Mouse (Mus musculus): ENCODE results near the gene P3h3. TPM values are rescaled to one million over a fixed set of nuclear protein-coding genes. Genes with fewer than 3 reads are reported as not detected.
"Not testable (repeated sequence)": the region's sequence is repeated elsewhere in the genome, so short reads cannot be mapped to it uniquely, and the experiment has no call there.

Gene P3h3
- polyA plus RNA-seq, 1 experiment from 2014 or later: 13.4 TPM

- WGBS: 74% methylated on average over 7 of the region's 7 CpGs
- Histone ChIP-seq H3K4me1 (peaks cover 55% of the 10 kb centered on the region), H3K36me3 (peaks cover 36% of the 10 kb centered on the region)
Measured at GRCm38 (mm10) chr6:124836411-124836810, 21.1 kb downstream of the P3h3 start.

GRCm38 (mm10) chr6:124835531-124835930 lies 22.0 kb downstream of the P3h3 start:
- Histone ChIP-seq H3K4me3 (no peak overlapping the region), H3K27me3 (ENCODE audit: insufficient read depth, poor library complexity, severe bottlenecking) (peaks cover 12% of the 10 kb centered on the region), H3K9me3 (no peaks in the 10 kb centered on the region), H3K27ac (peak overlapping the region; percentile 36; the same call in 1 of the 2 replicates), H3K36me3 (peaks cover 36% of the 10 kb centered on the region), H3K4me1 (peaks cover 58% of the 10 kb centered on the region)
- DNase-seq (ENCODE audit: low spot score): no peak
- 48% methylated on average over 10 of the region's 10 CpGs for WGBS

More at GRCm38 (mm10) chr6:124836411-124836810, 21.1 kb downstream of the P3h3 start:
- no peak overlapping the region for H3K4me3 ChIP-seq
- peaks cover 12% of the 10 kb centered on the region for H3K27me3 ChIP-seq (ENCODE audit: insufficient read depth, poor library complexity, severe bottlenecking)
- no peak overlapping the region for H3K27ac ChIP-seq
- no peaks in the 10 kb centered on the region for H3K9me3 ChIP-seq
- DNase-seq (ENCODE audit: low spot score): no peak

GRCm38 (mm10) chr6:124834512-124835081 lies 23.0 kb downstream of the P3h3 start:
- DNase-seq (ENCODE audit: low spot score): no peak
- peak overlapping the region; percentile 24; the same call in 1 of the 2 replicates for H3K27ac ChIP-seq
- WGBS: 82% methylated on average over 6 of the region's 6 CpGs
- no peaks in the 10 kb centered on the region for H3K9me3 ChIP-seq
- H3K27me3 ChIP-seq (ENCODE audit: insufficient read depth, poor library complexity, severe bottlenecking): peaks cover 5% of the 10 kb centered on the region
- H3K4me1 ChIP-seq: peaks cover 51% of the 10 kb centered on the region
- peaks cover 36% of the 10 kb centered on the region for H3K36me3 ChIP-seq
- no peak overlapping the region for H3K4me3 ChIP-seq

GRCm38 (mm10) chr6:124831649-124832048 lies 25.9 kb downstream of the P3h3 start:
- WGBS: 93% methylated on average over 8 of the region's 8 CpGs
- H3K36me3 ChIP-seq: peaks cover 42% of the 10 kb centered on the region

GRCm38 (mm10) chr6:124831199-124831598 lies 26.4 kb downstream of the P3h3 start:
- Histone ChIP-seq H3K4me3 (peak overlapping the region; percentile 68; the same call in 1 of the 2 replicates), H3K36me3 (peaks cover 46% of the 10 kb centered on the region), H3K4me1 (peaks cover 36% of the 10 kb centered on the region)
- not testable (repeated sequence) for H3K27me3 ChIP-seq (ENCODE audit: insufficient read depth, poor library complexity, severe bottlenecking); H3K9me3 ChIP-seq; DNase-seq (ENCODE audit: low spot score); H3K27ac ChIP-seq
- 93% methylated on average over 4 of the region's 4 CpGs for WGBS

More at GRCm38 (mm10) chr6:124831649-124832048, 25.9 kb downstream of the P3h3 start:
- no peak for DNase-seq (ENCODE audit: low spot score)
- Histone ChIP-seq H3K4me1 (peaks cover 41% of the 10 kb centered on the region), H3K4me3 (no peak overlapping the region; the same call in 1 of the 2 replicates), H3K27ac (no peak overlapping the region), H3K27me3 (ENCODE audit: insufficient read depth, poor library complexity, severe bottlenecking) (no peaks in the 10 kb centered on the region), H3K9me3 (no peaks in the 10 kb centered on the region)

GRCm38 (mm10) chr6:124829799-124830700 lies 27.5 kb downstream of the P3h3 start:
- H3K27ac ChIP-seq: peak overlapping the region; percentile 91
- H3K4me3 ChIP-seq: peak overlapping the region; percentile 68
- no peaks in the 10 kb centered on the region for H3K9me3 ChIP-seq
- peaks cover 57% of the 10 kb centered on the region for H3K36me3 ChIP-seq
- DNase-seq (ENCODE audit: low spot score): peak; percentile 99
- no peaks in the 10 kb centered on the region for H3K27me3 ChIP-seq (ENCODE audit: insufficient read depth, poor library complexity, severe bottlenecking)
- under 1% methylated on average over 38 of the region's 38 CpGs for WGBS
- peaks cover 25% of the 10 kb centered on the region for H3K4me1 ChIP-seq

GRCm38 (mm10) chr6:124828868-124829798 lies 28.4 kb downstream of the P3h3 start, which contains the start of the genes Usp5 and Cdca3:
Gene Usp5, minus strand, starts transcription at chr6:124829484.
Gene Cdca3, plus strand, starts transcription at chr6:124829547.
- peak; percentile 100 for DNase-seq (ENCODE audit: low spot score)
- H3K4me3 ChIP-seq: peak within 1 kb of the TSS; percentile 68
- no peaks in the 10 kb centered on the region for H3K27me3 ChIP-seq (ENCODE audit: insufficient read depth, poor library complexity, severe bottlenecking)
- peaks cover 19% of the 10 kb centered on the region for H3K4me1 ChIP-seq
- H3K36me3 ChIP-seq: peaks cover 60% of the 10 kb centered on the region
- under 1% methylated on average over 55 of the region's 55 CpGs for WGBS
- no peaks in the 10 kb centered on the region for H3K9me3 ChIP-seq
- peak within 1 kb of the TSS; percentile 91 for H3K27ac ChIP-seq

- H3K27me3 ChIP-seq (ENCODE audit: insufficient read depth, poor library complexity, severe bottlenecking): no peaks in the 10 kb centered on the region
- H3K27ac ChIP-seq: peak overlapping the region; percentile 91
- no peaks in the 10 kb centered on the region for H3K9me3 ChIP-seq
- WGBS: 25% methylated on average over 10 of the region's 10 CpGs
- no peak for DNase-seq (ENCODE audit: low spot score)
- H3K4me1 ChIP-seq: peaks cover 19% of the 10 kb centered on the region
- peaks cover 60% of the 10 kb centered on the region for H3K36me3 ChIP-seq
- peak overlapping the region; percentile 68 for H3K4me3 ChIP-seq
Measured at GRCm38 (mm10) chr6:124828101-124828592, 29.4 kb downstream of the P3h3 start.

GRCm38 (mm10) chr6:124822049-124822448 lies 35.5 kb downstream of the P3h3 start:
- no peaks in the 10 kb centered on the region for H3K9me3 ChIP-seq
- DNase-seq (ENCODE audit: low spot score): no peak
- no peaks in the 10 kb centered on the region for H3K27me3 ChIP-seq (ENCODE audit: insufficient read depth, poor library complexity, severe bottlenecking)
- 93% methylated on average over 4 of the region's 4 CpGs for WGBS
- no peaks in the 10 kb centered on the region for H3K4me1 ChIP-seq
- H3K27ac ChIP-seq: no peak overlapping the region
- no peak overlapping the region for H3K4me3 ChIP-seq
- peaks cover 99% of the 10 kb centered on the region for H3K36me3 ChIP-seq

- no peaks in the 10 kb centered on the region for H3K27me3 ChIP-seq (ENCODE audit: insufficient read depth, poor library complexity, severe bottlenecking)
- DNase-seq (ENCODE audit: low spot score): no peak
- H3K27ac ChIP-seq: no peak overlapping the region
- H3K36me3 ChIP-seq: peaks cover 100% of the 10 kb centered on the region
- 85% methylated on average over 5 of the region's 5 CpGs for WGBS
- no peak overlapping the region for H3K4me3 ChIP-seq
- H3K4me1 ChIP-seq: no peaks in the 10 kb centered on the region
- H3K9me3 ChIP-seq: no peaks in the 10 kb centered on the region
Measured at GRCm38 (mm10) chr6:124820891-124821290, 36.7 kb downstream of the P3h3 start.

GRCm38 (mm10) chr6:124817971-124818370 lies 39.6 kb downstream of the P3h3 start:
- Histone ChIP-seq H3K36me3 (peaks cover 80% of the 10 kb centered on the region), H3K4me1 (peaks cover 11% of the 10 kb centered on the region), H3K9me3 (no peaks in the 10 kb centered on the region), H3K4me3 (no peak overlapping the region), H3K27ac (no peak overlapping the region), H3K27me3 (ENCODE audit: insufficient read depth, poor library complexity, severe bottlenecking) (no peaks in the 10 kb centered on the region)
- 89% methylated on average over 8 of the region's 8 CpGs for WGBS
- no peak for DNase-seq (ENCODE audit: low spot score)

GRCm38 (mm10) chr6:124817563-124817962 lies 40.0 kb downstream of the P3h3 start:
- no peaks in the 10 kb centered on the region for H3K27me3 ChIP-seq (ENCODE audit: insufficient read depth, poor library complexity, severe bottlenecking)
- no peak overlapping the region for H3K27ac ChIP-seq
- H3K9me3 ChIP-seq: no peaks in the 10 kb centered on the region
- peaks cover 14% of the 10 kb centered on the region for H3K4me1 ChIP-seq
- 93% methylated on average over 8 of the region's 8 CpGs for WGBS
- peaks cover 78% of the 10 kb centered on the region for H3K36me3 ChIP-seq
- H3K4me3 ChIP-seq: no peak overlapping the region
- DNase-seq (ENCODE audit: low spot score): no peak

Measured in heart, embryonic 10.5 days (tissue).